Mouse (Mus musculus): ENCODE data around the gene Men1. TPM values are rescaled to one million over a fixed set of nuclear protein-coding genes. Genes with fewer than 3 reads are reported as not detected.
A peak's percentile ranks its signal among the peaks of the same experiment; 100 is the strongest.

Gene Men1
- total and polyA plus RNA-seq, 3 experiments, result 24.9 to 67.8 (median 42.9) TPM

DNA sequence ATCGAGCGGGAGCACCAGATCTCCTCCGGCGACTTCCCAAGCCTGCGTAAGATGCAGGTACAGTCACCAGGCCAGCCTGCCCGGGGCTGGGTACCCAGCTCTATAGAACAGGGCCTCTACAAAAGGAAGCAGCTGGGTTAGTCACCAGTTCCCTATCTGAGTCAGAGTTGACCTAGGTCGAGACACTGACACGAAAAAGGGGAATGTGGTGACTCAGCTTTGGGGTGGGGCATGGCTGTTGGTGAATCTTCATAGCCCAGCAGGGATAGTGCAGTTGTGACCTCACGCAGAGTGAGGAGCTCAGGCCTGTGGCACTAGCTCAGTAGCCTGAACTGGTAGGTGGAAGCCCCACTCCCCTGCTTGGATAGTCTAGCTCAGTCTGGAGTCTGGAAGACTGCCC, 37.1 kb upstream of the Men1 start (continued):
- TF ChIP-seq MYC (IDR thresholded peaks at IDR 0.05; ENCODE audit: low read depth, low read length) (peak; percentile 86; the same call in 1 of the 2 replicates), CHD1 (IDR thresholded peaks at IDR 0.05; ENCODE audit: low read depth, low read length) (no peak), ZKSCAN1 (IDR thresholded peaks at IDR 0.05; ENCODE audit: borderline replicate concordance, low read depth, low read length) (no peak), GABPA (IDR thresholded peaks at IDR 0.05; ENCODE audit: insufficient replicate concordance, low read depth, low read length) (no peak), JUND (conservative IDR thresholded peaks at IDR 0.05; ENCODE audit: low read depth, low read length) (peak; percentile 98), POLR2AphosphoS2 (IDR thresholded peaks at IDR 0.05; ENCODE audit: low read depth, low read length) (no peak), USF2 (conservative IDR thresholded peaks at IDR 0.05; ENCODE audit: low read depth, low read length) (no peak), JUN (IDR thresholded peaks at IDR 0.05; ENCODE audit: insufficient read depth, low read depth, low read length) (peak; percentile 98), PAX5 (IDR thresholded peaks at IDR 0.05; ENCODE audit: low read length) (no peak), RAD21 (IDR thresholded peaks at IDR 0.05; ENCODE audit: low read depth, low read length) (no peak; the same call in 1 of the 2 replicates), EP300 (IDR thresholded peaks at IDR 0.05; ENCODE audit: low read length) (peak; percentile 99), BHLHE40 (IDR thresholded peaks at IDR 0.05; ENCODE audit: low read depth, low read length) (peak; percentile 94), TBP (conservative IDR thresholded peaks at IDR 0.05; ENCODE audit: low read depth, low read length) (peak; percentile 91), ETS1 (conservative IDR thresholded peaks at IDR 0.05; ENCODE audit: low read depth, low read length) (peak; percentile 100), MXI1 (IDR thresholded peaks at IDR 0.05; ENCODE audit: low read depth, low read length) (peak; percentile 59; the same call in 1 of the 2 replicates)

DNA sequence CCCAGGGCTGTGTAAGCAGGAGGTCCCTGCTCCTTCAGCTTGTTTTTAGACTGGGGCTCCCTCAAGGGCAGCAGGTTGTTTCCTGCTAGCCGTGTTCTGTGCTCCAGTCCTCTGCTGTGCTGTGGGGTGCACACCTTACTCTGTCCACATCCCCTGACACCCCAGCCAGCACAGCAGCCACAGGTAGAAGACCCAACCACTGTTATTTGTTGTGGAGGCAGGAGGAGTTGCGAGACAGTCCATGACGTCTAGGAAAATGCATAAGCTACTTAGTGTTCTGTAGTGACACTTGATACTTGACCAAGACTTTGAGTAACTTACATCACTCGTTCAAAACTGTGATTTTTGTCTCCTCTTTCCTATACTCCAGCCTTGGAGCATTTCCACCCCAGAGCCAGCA, 35.8 kb upstream of the Men1 start:
- Histone ChIP-seq H3K4me3 (replicated peaks in 1 of 3; ENCODE audit: low read depth in 2 of 3, low read length in 2 of 3, poor library complexity in 1 of 3) (peak overlapping the region; percentile 6 to 51 (median 21)), H3K79me2 (replicated peaks; ENCODE audit: control insufficient read depth, extremely low read depth, insufficient read depth, poor library complexity, severe bottlenecking) (peaks cover 41% of the 10 kb centered on the region), H3K9me3 (replicated peaks; ENCODE audit: low read length) (no peaks in the 10 kb centered on the region), H3K4me2 (ENCODE audit: insufficient read depth, low read depth, poor library complexity, severe bottlenecking) (peak overlapping the region; percentile 71), H3K9ac (ENCODE audit: insufficient read depth, low read depth) (peak overlapping the region; percentile 60), H3K4me1 (ENCODE audit: control insufficient read depth in 1 of 2, insufficient read depth in 2 of 2) (peaks cover 71 to 98% of the 10 kb centered on the region in 2 experiments), H3K36me3 (replicated peaks in 1 of 2; ENCODE audit: control insufficient read depth in 1 of 2, insufficient read depth in 1 of 2, low read length in 1 of 2) (peaks cover 62 to 77% of the 10 kb centered on the region in 2 experiments), H3K27ac (ENCODE audit: insufficient read depth, low read depth) (peak overlapping the region; percentile 99), H3K27me3 (replicated peaks) (no peaks in the 10 kb centered on the region)
- no peak for TF ChIP-seq TCF12 (IDR thresholded peaks at IDR 0.05; ENCODE audit: low read depth, low read length)
- TF ChIP-seq GABPA (IDR thresholded peaks at IDR 0.05; ENCODE audit: insufficient replicate concordance, low read depth, low read length), result no peak
- no peak for TF ChIP-seq HCFC1 (IDR thresholded peaks at IDR 0.05; ENCODE audit: low read depth, low read length)
- no peak for TF ChIP-seq EP300 (IDR thresholded peaks at IDR 0.05; ENCODE audit: low read length)
- TF ChIP-seq ZMIZ1 (IDR thresholded peaks at IDR 0.05; ENCODE audit: low read depth, low read length), result peak; percentile 36; the same call in 1 of the 2 replicates
- peak; percentile 47; the same call in 1 of the 2 replicates for TF ChIP-seq SIN3A (IDR thresholded peaks at IDR 0.05; ENCODE audit: low read length)
- no peak for TF ChIP-seq JUN (IDR thresholded peaks at IDR 0.05; ENCODE audit: insufficient read depth, low read depth, low read length)
- TF ChIP-seq POLR2AphosphoS2 (IDR thresholded peaks at IDR 0.05; ENCODE audit: low read depth, low read length), result no peak
- peak; percentile 85; the same call in 1 of the 2 replicates for TF ChIP-seq CHD1 (IDR thresholded peaks at IDR 0.05; ENCODE audit: low read depth, low read length)
- no peak for TF ChIP-seq RCOR1 (conservative IDR thresholded peaks at IDR 0.05; ENCODE audit: low read depth, low read length)
- no peak for TF ChIP-seq PAX5 (IDR thresholded peaks at IDR 0.05; ENCODE audit: low read length)
- no peak for TF ChIP-seq NRF1 (IDR thresholded peaks at IDR 0.05; ENCODE audit: low read depth, low read length)
- TF ChIP-seq USF1 (IDR thresholded peaks at IDR 0.05; ENCODE audit: low read depth, low read length), result no peak
- no peak for TF ChIP-seq MAFK (IDR thresholded peaks at IDR 0.05; ENCODE audit: insufficient replicate concordance, low read length)
- no peak for TF ChIP-seq E2F4 (IDR thresholded peaks at IDR 0.05; ENCODE audit: insufficient replicate concordance, low read depth, low read length)
- no peak for TF ChIP-seq MYC (IDR thresholded peaks at IDR 0.05; ENCODE audit: low read depth, low read length)
- TF ChIP-seq NELFE (IDR thresholded peaks at IDR 0.05; ENCODE audit: low read depth, low read length), result no peak
- no peak; the same call in 1 of the 2 replicates for TF ChIP-seq BHLHE40 (IDR thresholded peaks at IDR 0.05; ENCODE audit: low read depth, low read length)
- no peak for TF ChIP-seq JUND (conservative IDR thresholded peaks at IDR 0.05; ENCODE audit: low read depth, low read length)
- TF ChIP-seq KAT2A (IDR thresholded peaks at IDR 0.05; ENCODE audit: insufficient replicate concordance, low read length), result no peak
- no peak for TF ChIP-seq IRF4 (IDR thresholded peaks at IDR 0.05; ENCODE audit: low read depth, low read length)
- TF ChIP-seq ETS1 (conservative IDR thresholded peaks at IDR 0.05; ENCODE audit: low read depth, low read length), result peak; percentile 12; the same call in 1 of the 2 replicates
- no peak for TF ChIP-seq CTCF (conservative IDR thresholded peaks at IDR 0.05 in 1 of 2, IDR thresholded peaks at IDR 0.05 in 1 of 2; ENCODE audit: low read depth in 2 of 2, low read length in 2 of 2)
- no peak for TF ChIP-seq TBP (conservative IDR thresholded peaks at IDR 0.05; ENCODE audit: low read depth, low read length)
- no peak; the same call in 1 of the 2 replicates for TF ChIP-seq POLR2A (IDR thresholded peaks at IDR 0.05; ENCODE audit: low read depth, low read length)
- TF ChIP-seq MAZ (IDR thresholded peaks at IDR 0.05; ENCODE audit: low read depth, low read length), result no peak
- no peak for TF ChIP-seq SMC3 (IDR thresholded peaks at IDR 0.05; ENCODE audit: low read depth, low read length)
- no peak for TF ChIP-seq CHD2 (IDR thresholded peaks at IDR 0.05; ENCODE audit: low read length)
- no peak for TF ChIP-seq UBTF (IDR thresholded peaks at IDR 0.05; ENCODE audit: low read depth, low read length)
- TF ChIP-seq MXI1 (IDR thresholded peaks at IDR 0.05; ENCODE audit: low read depth, low read length), result 0 out of 2 replicates have a peak, but pooled peaks have one; percentile 18
- dilution Hi-C loops (cut with MboI; ENCODE audit: extremely low pct_ligation_motif_present, extremely low pct_unique_long_range_greater_than_20kb, low sequenced_read_pairs) (no loop called here), in situ Hi-C loops (cut with MboI; ENCODE audit: low pct_ligation_motif_present, low pct_unique_long_range_greater_than_20kb, low sequenced_read_pairs) (no loop called here)
- DNase-seq (ENCODE audit: extremely low read depth), result no peak
